Mouse (Mus musculus): ENCODE data around the gene Plekha5. TPM values are rescaled to one million over a fixed set of nuclear protein-coding genes. Genes with fewer than 3 reads are reported as not detected.
"Not testable (repeated sequence)": the region's sequence is repeated elsewhere in the genome, so short reads cannot be mapped to it uniquely, and the experiment has no call there.

Plekha5 gene
- polyA plus RNA-seq, 1 experiment from 2014 or later, result 28.6 TPM

- no peak for DNase-seq (ENCODE audit: low spot score)
- 74% methylated on average over 18 of the region's 18 CpGs for WGBS
Measured at GRCm38 (mm10) chr6:140576961-140577821, 153.3 kb downstream of the Plekha5 start.

GRCm38 (mm10) chr6:140577822-140578170 is 153.9 kb downstream of the Plekha5 start:
- Histone ChIP-seq H3K27ac (ENCODE audit: low read depth, low read length) (no peak overlapping the region), H3K4me2 (no peak overlapping the region), H3K4me3 (ENCODE audit: low read depth, low read length) (no peak overlapping the region), H3K9ac (ENCODE audit: low read depth, low read length) (no peak overlapping the region), H3K4me1 (replicated peaks; ENCODE audit: control insufficient read depth, insufficient read depth, low read length) (no peaks in the 10 kb centered on the region), H3K27me3 (replicated peaks; ENCODE audit: control insufficient read depth, insufficient read depth, low read length) (no peaks in the 10 kb centered on the region), H3K36me3 (ENCODE audit: control insufficient read depth, insufficient read depth, low read length) (peaks cover 4% of the 10 kb centered on the region; the same call in 1 of the 2 replicates), H3K9me3 (ENCODE audit: control insufficient read depth, low read length) (no peaks in the 10 kb centered on the region)
- DNase-seq (ENCODE audit: low spot score), result no peak
- 79% methylated on average over 4 of the region's 4 CpGs for WGBS
- ATAC-seq (replicated peaks; ENCODE audit: low FRiP score), result peak; percentile 69

More at GRCm38 (mm10) chr6:140576961-140577821, 153.3 kb downstream of the Plekha5 start:
- ATAC-seq (replicated peaks; ENCODE audit: low FRiP score), result peak; percentile 14; the same call in 1 of the 2 replicates
- no peaks in the 10 kb centered on the region for H3K9me3 ChIP-seq (ENCODE audit: control insufficient read depth, low read length)
- no peak overlapping the region for H3K4me2 ChIP-seq
- H3K4me1 ChIP-seq (replicated peaks; ENCODE audit: control insufficient read depth, insufficient read depth, low read length), result no peaks in the 10 kb centered on the region
- H3K27me3 ChIP-seq (replicated peaks; ENCODE audit: control insufficient read depth, insufficient read depth, low read length), result no peaks in the 10 kb centered on the region
- H3K9ac ChIP-seq (ENCODE audit: low read depth, low read length), result no peak overlapping the region
- peaks cover 4% of the 10 kb centered on the region; the same call in 1 of the 2 replicates for H3K36me3 ChIP-seq (ENCODE audit: control insufficient read depth, insufficient read depth, low read length)
- no peak overlapping the region for H3K4me3 ChIP-seq (ENCODE audit: low read depth, low read length)
- no peak overlapping the region for H3K27ac ChIP-seq (ENCODE audit: low read depth, low read length)

GRCm38 (mm10) chr6:140578985-140579384 is 155.1 kb downstream of the Plekha5 start:
- H3K4me2 ChIP-seq; H3K9ac ChIP-seq (ENCODE audit: low read depth, low read length); H3K36me3 ChIP-seq (ENCODE audit: control insufficient read depth, insufficient read depth, low read length); ATAC-seq (replicated peaks; ENCODE audit: low FRiP score); H3K27me3 ChIP-seq (replicated peaks; ENCODE audit: control insufficient read depth, insufficient read depth, low read length); DNase-seq (ENCODE audit: low spot score); H3K9me3 ChIP-seq (ENCODE audit: control insufficient read depth, low read length); H3K4me3 ChIP-seq (ENCODE audit: low read depth, low read length); H3K4me1 ChIP-seq (replicated peaks; ENCODE audit: control insufficient read depth, insufficient read depth, low read length); H3K27ac ChIP-seq (ENCODE audit: low read depth, low read length): not testable (repeated sequence)

GRCm38 (mm10) chr6:140580170-140580569 is 156.3 kb downstream of the Plekha5 start:
- H3K36me3 ChIP-seq (ENCODE audit: control insufficient read depth, insufficient read depth, low read length), result no peaks in the 10 kb centered on the region
- 59% methylated on average over 4 of the region's 4 CpGs for WGBS
- H3K4me2 ChIP-seq, result no peak overlapping the region
- H3K9ac ChIP-seq (ENCODE audit: low read depth, low read length), result no peak overlapping the region
- ATAC-seq (replicated peaks; ENCODE audit: low FRiP score) (no peak), DNase-seq (ENCODE audit: low spot score) (no peak)
- no peak overlapping the region for H3K27ac ChIP-seq (ENCODE audit: low read depth, low read length)
- H3K4me3 ChIP-seq (ENCODE audit: low read depth, low read length), result no peak overlapping the region
- H3K9me3 ChIP-seq (ENCODE audit: control insufficient read depth, low read length), result no peaks in the 10 kb centered on the region
- no peaks in the 10 kb centered on the region for H3K27me3 ChIP-seq (replicated peaks; ENCODE audit: control insufficient read depth, insufficient read depth, low read length)
- no peaks in the 10 kb centered on the region for H3K4me1 ChIP-seq (replicated peaks; ENCODE audit: control insufficient read depth, insufficient read depth, low read length)

- H3K4me3 ChIP-seq (ENCODE audit: low read depth, low read length), result no peak overlapping the region
- H3K9ac ChIP-seq (ENCODE audit: low read depth, low read length), result no peak overlapping the region
- H3K27me3 ChIP-seq (replicated peaks; ENCODE audit: control insufficient read depth, insufficient read depth, low read length), result no peaks in the 10 kb centered on the region
- ATAC-seq (replicated peaks; ENCODE audit: low FRiP score) (no peak), DNase-seq (ENCODE audit: low spot score) (no peak)
- no peak overlapping the region for H3K27ac ChIP-seq (ENCODE audit: low read depth, low read length)
- no peaks in the 10 kb centered on the region for H3K4me1 ChIP-seq (replicated peaks; ENCODE audit: control insufficient read depth, insufficient read depth, low read length)
- H3K4me2 ChIP-seq, result no peak overlapping the region
- WGBS, result 85% methylated on average over 8 of the region's 8 CpGs
- no peaks in the 10 kb centered on the region for H3K9me3 ChIP-seq (ENCODE audit: control insufficient read depth, low read length)
- peaks cover 7% of the 10 kb centered on the region; the same call in 1 of the 2 replicates for H3K36me3 ChIP-seq (ENCODE audit: control insufficient read depth, insufficient read depth, low read length)
Measured at GRCm38 (mm10) chr6:140586714-140587259, 162.9 kb downstream of the Plekha5 start.

GRCm38 (mm10) chr6:140591331-140591730 is 167.5 kb downstream of the Plekha5 start:
- H3K9ac ChIP-seq (ENCODE audit: low read depth, low read length), result no peak overlapping the region
- no peak overlapping the region for H3K4me2 ChIP-seq
- H3K9me3 ChIP-seq (ENCODE audit: control insufficient read depth, low read length), result no peaks in the 10 kb centered on the region
- H3K4me1 ChIP-seq (replicated peaks; ENCODE audit: control insufficient read depth, insufficient read depth, low read length), result no peaks in the 10 kb centered on the region
- ATAC-seq (replicated peaks; ENCODE audit: low FRiP score) (no peak), DNase-seq (ENCODE audit: low spot score) (no peak)
- H3K27me3 ChIP-seq (replicated peaks; ENCODE audit: control insufficient read depth, insufficient read depth, low read length), result no peaks in the 10 kb centered on the region
- 86% methylated on average over 5 of the region's 5 CpGs for WGBS
- H3K4me3 ChIP-seq (ENCODE audit: low read depth, low read length), result no peak overlapping the region
- peaks cover 11% of the 10 kb centered on the region for H3K36me3 ChIP-seq (ENCODE audit: control insufficient read depth, insufficient read depth, low read length)
- H3K27ac ChIP-seq (ENCODE audit: low read depth, low read length), result no peak overlapping the region

GRCm38 (mm10) chr6:140592713-140593112 is 168.9 kb downstream of the Plekha5 start:
- Histone ChIP-seq H3K36me3 (ENCODE audit: control insufficient read depth, insufficient read depth, low read length) (peaks cover 11% of the 10 kb centered on the region), H3K4me3 (ENCODE audit: low read depth, low read length) (no peak overlapping the region), H3K4me1 (replicated peaks; ENCODE audit: control insufficient read depth, insufficient read depth, low read length) (no peaks in the 10 kb centered on the region), H3K27ac (ENCODE audit: low read depth, low read length) (no peak overlapping the region), H3K27me3 (replicated peaks; ENCODE audit: control insufficient read depth, insufficient read depth, low read length) (no peaks in the 10 kb centered on the region), H3K9ac (ENCODE audit: low read depth, low read length) (no peak overlapping the region), H3K9me3 (ENCODE audit: control insufficient read depth, low read length) (no peaks in the 10 kb centered on the region), H3K4me2 (no peak overlapping the region)
- no peak for ATAC-seq (replicated peaks; ENCODE audit: low FRiP score)
- 84% methylated on average over 8 of the region's 8 CpGs for WGBS
- no peak for DNase-seq (ENCODE audit: low spot score)

- Histone ChIP-seq H3K36me3 (ENCODE audit: control insufficient read depth, insufficient read depth, low read length) (peaks cover 7% of the 10 kb centered on the region), H3K9me3 (ENCODE audit: control insufficient read depth, low read length) (no peaks in the 10 kb centered on the region), H3K27ac (ENCODE audit: low read depth, low read length) (no peak overlapping the region), H3K4me3 (ENCODE audit: low read depth, low read length) (no peak overlapping the region), H3K4me2 (no peak overlapping the region), H3K9ac (ENCODE audit: low read depth, low read length) (no peak overlapping the region), H3K27me3 (replicated peaks; ENCODE audit: control insufficient read depth, insufficient read depth, low read length) (no peaks in the 10 kb centered on the region), H3K4me1 (replicated peaks; ENCODE audit: control insufficient read depth, insufficient read depth, low read length) (no peaks in the 10 kb centered on the region)
- no peak for ATAC-seq (replicated peaks; ENCODE audit: low FRiP score)
- WGBS, result 84% methylated on average over 17 of the region's 17 CpGs
- no peak for DNase-seq (ENCODE audit: low spot score)
Measured at GRCm38 (mm10) chr6:140593420-140594170, 169.7 kb downstream of the Plekha5 start.

All from liver, embryonic 11.5 days (tissue).